Mouse (Mus musculus): ENCODE measurements at regions not wholly inside any gene's neighbourhood (a gene's known extent, or its start where the extent isn't known, plus 50 kb on each side); places are given as distances from the start of the nearest gene placed in this dataset.

DNA sequence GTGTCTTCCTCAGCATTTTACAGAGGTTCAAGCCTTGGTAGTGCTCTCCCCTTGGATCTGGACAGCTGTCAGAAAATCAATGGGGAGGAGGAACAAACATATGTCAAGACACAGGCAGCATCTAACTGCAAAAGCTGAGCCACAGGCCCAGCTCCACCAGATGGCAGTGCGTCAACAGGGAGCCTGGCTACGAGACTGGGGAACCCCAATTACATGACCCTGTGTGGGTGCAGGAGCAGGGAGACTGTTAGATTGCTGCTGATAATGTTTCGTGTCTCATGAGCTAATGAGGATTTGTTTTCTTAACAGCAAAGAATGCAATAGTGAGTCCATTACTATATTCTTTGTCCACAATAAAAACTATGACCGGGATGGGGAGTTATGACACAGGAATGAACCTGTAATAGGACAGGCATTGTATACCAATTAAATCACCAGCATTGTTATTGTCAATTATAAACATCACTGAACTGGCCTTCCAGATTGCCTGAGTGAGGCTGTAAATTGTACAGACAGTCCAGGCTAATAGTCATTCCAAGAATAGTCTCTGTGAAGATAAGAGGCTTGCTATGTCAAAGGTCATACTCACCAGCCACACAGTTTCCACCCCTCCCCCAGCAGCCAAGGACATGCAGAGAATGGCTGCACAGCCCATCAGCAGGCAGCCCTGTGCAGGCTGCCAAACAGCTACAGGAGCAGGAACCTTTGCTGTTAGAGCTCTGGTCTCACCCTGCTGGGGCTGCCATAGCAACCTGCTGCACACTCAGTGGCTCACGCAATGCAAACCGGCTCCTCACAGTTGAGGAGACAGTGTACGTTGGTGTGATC is 58.8 kb upstream of the Barx2 start:
- H3K4me2 ChIP-seq (ENCODE audit: low read depth, low read length), result peak overlapping the region; percentile 27; the same call in 1 of the 2 replicates
- no peak overlapping the region for H3K9ac ChIP-seq (ENCODE audit: low read depth, low read length)
- H3K27ac ChIP-seq (ENCODE audit: low read length), result no peak overlapping the region
- H3K36me3 ChIP-seq (ENCODE audit: control insufficient read depth, insufficient read depth), result no peaks in the 10 kb centered on the region
- peak; percentile 76 for ATAC-seq (ENCODE audit: low read depth)
- no peak overlapping the region for H3K4me3 ChIP-seq (ENCODE audit: low read depth, low read length)
- no peaks in the 10 kb centered on the region for H3K9me3 ChIP-seq (replicated peaks; ENCODE audit: control insufficient read depth, low read length)
- H3K4me1 ChIP-seq (ENCODE audit: control insufficient read depth, low read depth, low read length), result no peaks in the 10 kb centered on the region; the same call in 1 of the 2 replicates
- 18% methylated on average over 7 of the region's 7 CpGs for WGBS (ENCODE audit: insufficient replicate concordance)
- H3K27me3 ChIP-seq (ENCODE audit: control insufficient read depth, insufficient read depth, low read depth, low read length), result no peaks in the 10 kb centered on the region

DNA sequence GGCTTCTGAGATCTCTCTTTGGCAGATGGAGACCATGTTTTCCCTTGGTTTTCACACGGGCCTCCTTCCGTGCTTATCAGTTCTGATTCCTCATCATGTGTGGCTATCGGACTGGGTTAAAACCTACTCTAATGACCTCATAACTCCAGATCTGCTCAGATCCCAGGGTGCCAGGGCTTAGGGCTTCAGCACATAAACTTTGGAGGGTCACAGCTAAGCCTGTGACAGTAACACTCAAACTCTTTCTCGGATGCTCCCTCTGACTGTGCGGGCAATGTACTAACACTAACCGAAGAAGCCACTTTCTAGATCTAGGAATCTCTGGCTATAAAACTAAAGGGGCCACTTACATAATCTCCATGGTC is 59.3 kb upstream of the Barx2 start:
- no peak overlapping the region for H3K4me2 ChIP-seq (ENCODE audit: low read depth, low read length)
- no peak for ATAC-seq (ENCODE audit: low read depth)
- WGBS (ENCODE audit: insufficient replicate concordance), result 49% methylated on average over 6 of the region's 6 CpGs

DNA sequence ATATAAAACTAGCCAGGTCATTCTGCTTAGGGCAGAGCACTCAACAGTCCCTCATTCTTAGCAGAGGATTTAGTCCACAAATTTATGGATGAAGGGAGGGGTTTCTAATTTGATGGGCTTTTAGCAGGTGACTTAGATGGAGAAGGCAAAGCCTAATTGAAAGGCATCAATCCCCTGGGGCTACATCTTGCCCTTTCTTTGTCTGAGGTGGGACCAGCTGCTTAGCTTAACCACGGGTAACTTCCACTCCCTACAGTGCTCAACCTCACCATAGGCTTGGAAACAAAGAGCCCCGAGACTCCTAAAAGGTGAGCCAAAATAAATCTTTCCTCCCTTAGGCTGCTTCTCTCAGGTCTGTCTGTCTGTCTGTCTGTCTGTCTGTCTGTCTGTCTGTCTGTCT is 62.9 kb upstream of the Barx2 start:
- Histone ChIP-seq H3K4me3 (ENCODE audit: low read depth, low read length) (no peak overlapping the region), H3K27ac (ENCODE audit: low read length) (no peak overlapping the region), H3K4me1 (ENCODE audit: control insufficient read depth, low read depth, low read length) (no peaks in the 10 kb centered on the region; the same call in 1 of the 2 replicates), H3K4me2 (ENCODE audit: low read depth, low read length) (no peak overlapping the region), H3K27me3 (ENCODE audit: control insufficient read depth, insufficient read depth, low read depth, low read length) (no peaks in the 10 kb centered on the region), H3K9me3 (replicated peaks; ENCODE audit: control insufficient read depth, low read length) (no peaks in the 10 kb centered on the region), H3K9ac (ENCODE audit: low read depth, low read length) (no peak overlapping the region), H3K36me3 (ENCODE audit: control insufficient read depth, insufficient read depth) (no peaks in the 10 kb centered on the region)
- 48% methylated on average over 2 of the region's 2 CpGs for WGBS (ENCODE audit: insufficient replicate concordance)
- no peak for ATAC-seq (ENCODE audit: low read depth)

More for the DNA sequence above, 59.3 kb upstream of the Barx2 start:
- no peaks in the 10 kb centered on the region for H3K36me3 ChIP-seq (ENCODE audit: control insufficient read depth, insufficient read depth)
- no peaks in the 10 kb centered on the region for H3K27me3 ChIP-seq (ENCODE audit: control insufficient read depth, insufficient read depth, low read depth, low read length)
- no peak overlapping the region for H3K4me3 ChIP-seq (ENCODE audit: low read depth, low read length)
- no peaks in the 10 kb centered on the region for H3K9me3 ChIP-seq (replicated peaks; ENCODE audit: control insufficient read depth, low read length)
- no peak overlapping the region for H3K9ac ChIP-seq (ENCODE audit: low read depth, low read length)
- no peak overlapping the region for H3K27ac ChIP-seq (ENCODE audit: low read length)
- H3K4me1 ChIP-seq (ENCODE audit: control insufficient read depth, low read depth, low read length), result no peaks in the 10 kb centered on the region; the same call in 1 of the 2 replicates

DNA sequence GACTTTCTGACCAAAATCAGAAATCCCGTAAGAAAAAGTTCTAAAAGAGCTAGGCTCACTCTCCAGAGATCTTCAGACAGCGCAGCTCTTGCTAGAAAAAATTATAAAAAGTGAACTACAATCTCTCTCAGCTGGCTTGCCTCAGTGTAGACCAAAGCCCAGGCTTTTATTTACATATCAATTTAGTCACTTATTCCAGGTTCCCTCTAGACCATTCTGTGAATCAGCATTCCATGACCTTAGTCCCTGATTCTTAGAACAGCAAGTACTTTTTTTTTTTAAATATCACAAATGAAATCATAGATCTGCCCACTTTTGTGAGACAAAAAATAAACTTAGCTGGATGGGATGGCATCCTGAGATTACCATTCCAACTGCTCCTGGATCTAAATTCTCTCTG is 64.8 kb upstream of the Barx2 start:
- Histone ChIP-seq H3K4me2 (ENCODE audit: low read depth, low read length) (no peak overlapping the region), H3K9ac (ENCODE audit: low read depth, low read length) (no peak overlapping the region), H3K27ac (ENCODE audit: low read length) (no peak overlapping the region), H3K9me3 (replicated peaks; ENCODE audit: control insufficient read depth, low read length) (no peaks in the 10 kb centered on the region), H3K27me3 (ENCODE audit: control insufficient read depth, insufficient read depth, low read depth, low read length) (no peaks in the 10 kb centered on the region), H3K4me3 (ENCODE audit: low read depth, low read length) (no peak overlapping the region), H3K36me3 (ENCODE audit: control insufficient read depth, insufficient read depth) (no peaks in the 10 kb centered on the region), H3K4me1 (ENCODE audit: control insufficient read depth, low read depth, low read length) (no peaks in the 10 kb centered on the region)
- WGBS (ENCODE audit: insufficient replicate concordance), result 77% methylated on average over 2 of the region's 2 CpGs
- ATAC-seq (ENCODE audit: low read depth), result no peak

DNA sequence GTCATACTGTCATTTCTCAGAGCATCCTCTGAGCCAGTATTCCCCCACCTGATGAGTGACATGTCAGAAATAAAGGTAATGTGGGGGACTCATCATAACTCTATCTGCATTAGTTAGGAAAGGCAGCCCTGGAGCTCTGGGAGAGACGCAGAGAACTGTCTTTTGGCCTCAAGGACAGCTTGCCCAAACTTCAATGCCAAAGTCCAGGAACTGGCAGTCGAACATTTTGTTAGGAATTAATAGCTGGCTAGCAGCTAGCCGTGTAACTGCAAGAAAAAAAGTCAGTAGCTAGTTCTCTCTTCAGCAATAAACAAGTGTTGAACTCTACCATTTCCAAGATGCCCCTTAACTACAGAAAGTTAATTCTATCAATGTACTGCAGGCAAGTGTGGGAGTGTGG is 65.9 kb upstream of the Barx2 start:
- H3K27me3 ChIP-seq (ENCODE audit: control insufficient read depth, insufficient read depth, low read depth, low read length), result no peaks in the 10 kb centered on the region
- no peak for ATAC-seq (ENCODE audit: low read depth)
- H3K4me1 ChIP-seq (ENCODE audit: control insufficient read depth, low read depth, low read length), result no peaks in the 10 kb centered on the region
- H3K4me3 ChIP-seq (ENCODE audit: low read depth, low read length), result no peak overlapping the region
- no peak overlapping the region for H3K4me2 ChIP-seq (ENCODE audit: low read depth, low read length)
- no peak overlapping the region for H3K9ac ChIP-seq (ENCODE audit: low read depth, low read length)
- WGBS (ENCODE audit: insufficient replicate concordance), result 43% methylated on average over 3 of the region's 3 CpGs
- no peaks in the 10 kb centered on the region for H3K36me3 ChIP-seq (ENCODE audit: control insufficient read depth, insufficient read depth)
- H3K9me3 ChIP-seq (replicated peaks; ENCODE audit: control insufficient read depth, low read length), result no peaks in the 10 kb centered on the region
- no peak overlapping the region for H3K27ac ChIP-seq (ENCODE audit: low read length)

DNA sequence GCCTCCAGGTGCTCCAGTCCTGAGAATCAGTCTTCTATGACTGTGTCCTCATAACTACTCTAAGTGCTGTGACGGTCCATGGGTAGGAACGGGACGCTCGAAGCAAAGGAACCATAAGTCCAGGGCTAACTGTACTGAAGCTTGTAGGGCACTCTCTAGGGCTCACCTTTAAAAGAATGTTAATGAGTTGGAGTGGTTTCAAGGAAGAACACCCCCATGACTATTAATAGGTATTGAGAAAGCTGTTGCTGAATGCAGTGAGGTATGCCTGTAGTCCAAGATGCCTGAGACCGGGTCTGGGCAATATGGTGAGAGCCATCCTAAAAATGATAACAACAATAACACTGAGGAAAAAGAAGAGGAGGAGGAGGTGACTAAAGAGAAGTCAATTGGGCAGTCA is 67.2 kb upstream of the Barx2 start:
- 79% methylated on average over 5 of the region's 5 CpGs for WGBS (ENCODE audit: insufficient replicate concordance)
- no peaks in the 10 kb centered on the region for H3K27me3 ChIP-seq (ENCODE audit: control insufficient read depth, insufficient read depth, low read depth, low read length)
- no peaks in the 10 kb centered on the region for H3K9me3 ChIP-seq (replicated peaks; ENCODE audit: control insufficient read depth, low read length)
- H3K27ac ChIP-seq (ENCODE audit: low read length), result no peak overlapping the region
- H3K4me2 ChIP-seq (ENCODE audit: low read depth, low read length), result no peak overlapping the region
- H3K9ac ChIP-seq (ENCODE audit: low read depth, low read length), result no peak overlapping the region
- no peak for ATAC-seq (ENCODE audit: low read depth)
- H3K4me1 ChIP-seq (ENCODE audit: control insufficient read depth, low read depth, low read length), result no peaks in the 10 kb centered on the region
- H3K36me3 ChIP-seq (ENCODE audit: control insufficient read depth, insufficient read depth), result no peaks in the 10 kb centered on the region
- H3K4me3 ChIP-seq (ENCODE audit: low read depth, low read length), result no peak overlapping the region

DNA sequence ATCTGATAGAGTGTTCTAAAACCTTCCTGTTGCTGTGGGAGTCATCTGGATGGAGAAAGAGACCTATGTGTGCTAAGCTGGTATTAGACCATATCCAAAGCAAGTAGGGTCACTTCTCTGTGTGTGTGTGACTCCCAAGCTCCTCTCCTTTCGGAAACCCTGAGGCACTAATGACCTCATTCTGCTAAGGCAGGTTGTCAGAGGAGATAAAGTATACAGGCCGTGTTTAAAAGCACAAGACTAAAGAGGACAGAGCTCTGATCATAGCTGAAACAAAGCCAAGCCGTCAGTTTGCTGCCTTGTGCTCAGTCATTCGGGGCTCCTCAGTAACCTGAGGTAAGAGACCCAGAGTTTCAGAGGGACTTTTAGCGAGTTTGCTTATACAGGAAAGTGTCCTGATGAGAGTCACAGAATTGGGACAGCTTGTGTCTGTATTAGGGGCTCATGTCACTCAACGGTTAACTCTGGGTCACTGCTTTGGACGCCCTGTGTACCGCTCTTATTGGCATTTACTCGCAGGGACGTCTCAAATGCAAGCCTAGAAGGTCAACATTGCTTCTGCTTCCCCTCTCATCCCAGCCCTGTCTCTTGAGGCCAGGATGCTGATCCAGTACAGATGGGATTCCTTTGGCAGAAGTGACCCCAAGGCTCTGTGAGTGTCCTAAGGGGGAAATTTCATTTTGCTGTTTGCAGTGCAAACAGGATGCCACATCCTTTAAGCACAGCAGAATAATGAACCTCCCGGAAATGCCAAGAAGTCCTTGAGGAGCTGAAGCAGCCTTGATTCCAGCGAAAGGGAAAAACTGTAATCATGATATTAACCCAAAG is 70.7 kb upstream of the Barx2 start:
- H3K27ac ChIP-seq (ENCODE audit: low read length), result no peak overlapping the region

DNA sequence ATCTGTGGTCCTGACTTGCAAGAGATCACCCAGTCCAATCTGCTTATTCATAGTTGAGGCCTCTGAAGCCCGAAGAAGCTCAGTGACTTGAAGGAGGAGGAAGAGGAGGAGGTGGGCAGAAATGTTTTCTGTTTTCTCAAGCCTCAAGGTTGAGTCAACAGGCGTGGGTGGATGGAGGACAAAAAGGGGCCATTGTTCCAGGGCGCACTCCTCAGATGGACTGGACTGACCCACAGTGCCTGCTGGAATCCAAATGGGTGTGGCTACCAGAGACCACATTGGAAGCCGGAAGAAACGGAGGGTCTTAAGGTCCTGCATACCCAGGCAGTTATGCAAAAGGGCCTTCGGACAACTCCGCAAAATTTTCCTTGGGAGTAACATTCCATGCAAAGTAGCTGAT is 75.6 kb upstream of the Barx2 start:
- Histone ChIP-seq H3K9me3 (replicated peaks; ENCODE audit: control insufficient read depth, low read length) (no peaks in the 10 kb centered on the region), H3K4me2 (ENCODE audit: low read depth, low read length) (no peak overlapping the region), H3K4me1 (ENCODE audit: control insufficient read depth, low read depth, low read length) (no peaks in the 10 kb centered on the region), H3K36me3 (ENCODE audit: control insufficient read depth, insufficient read depth) (no peaks in the 10 kb centered on the region), H3K27ac (ENCODE audit: low read length) (no peak overlapping the region), H3K9ac (ENCODE audit: low read depth, low read length) (no peak overlapping the region), H3K27me3 (ENCODE audit: control insufficient read depth, insufficient read depth, low read depth, low read length) (no peaks in the 10 kb centered on the region), H3K4me3 (ENCODE audit: low read depth, low read length) (no peak overlapping the region)
- 65% methylated on average over 7 of the region's 7 CpGs for WGBS (ENCODE audit: insufficient replicate concordance)
- ATAC-seq (ENCODE audit: low read depth), result no peak

More for the DNA sequence above, 70.7 kb upstream of the Barx2 start:
- 49% methylated on average over 12 of the region's 12 CpGs for WGBS (ENCODE audit: insufficient replicate concordance)
- Histone ChIP-seq H3K9me3 (replicated peaks; ENCODE audit: control insufficient read depth, low read length) (no peaks in the 10 kb centered on the region), H3K4me3 (ENCODE audit: low read depth, low read length) (no peak overlapping the region), H3K27me3 (ENCODE audit: control insufficient read depth, insufficient read depth, low read depth, low read length) (no peaks in the 10 kb centered on the region), H3K4me1 (ENCODE audit: control insufficient read depth, low read depth, low read length) (no peaks in the 10 kb centered on the region), H3K4me2 (ENCODE audit: low read depth, low read length) (no peak overlapping the region), H3K9ac (ENCODE audit: low read depth, low read length) (no peak overlapping the region), H3K36me3 (ENCODE audit: control insufficient read depth, insufficient read depth) (no peaks in the 10 kb centered on the region)
- no peak for ATAC-seq (ENCODE audit: low read depth)

Measured in liver, embryonic 16.5 days (tissue).